Mouse (Mus musculus) urinary bladder, postnatal 14 days (tissue): ENCODE results near the gene Adora1.

Source experiments
- DNase-seq: peaks from one replicate; pipeline ENCODE4 v3.0.0; 2021; ENCODE audit warnings: low spot score

Adora1 gene

DNA sequence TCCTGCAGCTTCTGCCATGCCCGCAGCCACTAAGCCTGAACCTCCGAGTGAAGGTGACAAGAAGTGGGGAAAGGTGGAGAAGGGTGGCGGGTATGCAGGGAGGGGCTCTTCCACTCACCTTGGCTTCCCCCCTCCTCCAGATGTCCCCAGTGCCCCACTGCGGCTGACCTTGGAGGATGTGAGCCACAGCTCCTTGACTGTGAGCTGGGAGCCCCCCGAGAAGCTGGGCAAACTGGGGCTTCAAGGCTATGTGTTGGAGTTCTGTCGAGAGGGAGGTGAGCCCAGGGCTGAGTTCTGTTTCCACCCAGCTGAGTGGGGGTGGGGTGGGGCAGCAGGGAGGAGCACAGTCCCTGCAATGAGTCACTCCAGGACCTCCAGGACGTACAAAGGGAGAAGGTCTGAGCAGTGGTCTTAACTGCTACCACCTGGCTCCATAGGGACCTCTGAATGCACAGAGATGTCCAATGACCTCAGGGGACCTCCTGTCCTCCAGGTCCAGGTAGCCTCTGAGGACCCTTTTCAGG is 41.5 kb downstream of the Adora1 start:
- DNase-seq, result peak; percentile 30

- DNase-seq, result no peak
These were observed 42.1 kb downstream of the Adora1 start, which contains the start of gene Mybph for GRCm38 (mm10) chr1:134193126-134193525. TSS of gene Mybph (plus strand) at chr1:134193448.

GRCm38 (mm10) chr1:134192024-134192423 is 43.2 kb downstream of the Adora1 start:
- no peak for DNase-seq

DNA sequence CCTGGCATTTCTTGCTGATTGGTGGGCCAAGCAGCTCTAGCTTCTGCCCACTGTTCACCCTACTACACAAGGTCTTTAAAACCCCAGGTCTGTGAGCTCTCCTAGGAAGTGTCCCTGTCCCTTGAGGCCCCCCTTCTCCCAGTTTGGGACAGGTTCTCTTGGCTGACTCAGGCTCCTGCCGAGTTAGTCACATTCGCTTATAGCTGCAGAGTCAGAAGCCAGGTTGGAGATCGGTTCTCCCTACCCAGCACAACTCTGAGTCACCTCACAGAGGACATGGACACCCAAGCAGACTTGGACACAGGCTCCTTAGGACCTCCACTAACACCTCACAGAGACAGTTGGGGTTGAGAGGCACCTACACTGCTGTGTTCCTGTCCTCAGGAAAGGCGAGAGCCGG is 44.0 kb downstream of the Adora1 start:
- DNase-seq, result no peak

DNA sequence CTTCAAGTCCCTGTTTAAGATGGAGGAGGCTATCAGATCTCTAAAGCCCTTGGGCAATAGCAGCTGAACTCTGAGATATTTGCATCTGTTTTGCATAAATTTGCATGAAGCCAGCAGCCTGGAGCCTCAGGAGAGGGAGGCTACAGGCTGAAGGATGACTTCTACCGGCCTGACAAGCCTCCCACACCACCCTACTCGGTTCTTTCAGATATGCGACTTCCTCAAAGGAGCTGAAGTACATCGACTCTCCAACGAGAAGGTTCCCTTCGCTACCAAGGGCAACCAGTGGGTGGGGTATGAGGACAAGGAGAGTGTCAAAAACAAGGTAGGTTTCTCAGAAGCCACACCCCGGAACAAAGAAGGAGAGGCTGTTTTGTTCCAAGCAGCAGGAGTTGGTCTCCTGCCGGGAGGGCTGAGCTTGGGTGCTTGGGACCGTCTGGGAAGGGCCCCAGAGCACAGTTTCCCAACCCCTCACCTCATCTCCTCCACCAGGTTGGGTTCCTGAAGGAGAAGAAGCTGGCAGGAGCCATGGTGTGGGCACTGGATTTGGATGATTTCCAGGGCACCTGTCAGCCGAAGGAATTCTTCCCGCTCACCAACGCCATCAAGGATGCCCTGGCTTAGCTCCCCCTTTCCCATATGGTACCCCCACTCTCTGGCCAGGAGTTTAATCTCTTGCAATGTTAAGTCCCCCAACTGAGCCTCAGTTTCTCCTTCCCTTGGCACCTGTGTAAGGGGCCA is 46.1 kb downstream of the Adora1 start:
- peak; percentile 41 for DNase-seq

- DNase-seq, result no peak
These were observed 47.0 kb downstream of the Adora1 start for GRCm38 (mm10) chr1:134188217-134188616.

GRCm38 (mm10) chr1:134184089-134184488 is 51.1 kb downstream of the Adora1 start:
- DNase-seq, result no peak

GRCm38 (mm10) chr1:134182025-134182424 is 53.2 kb downstream of the Adora1 start, which contains the start of gene Chil1:
TSS of gene Chil1 (plus strand) at chr1:134182176.
- DNase-seq, result no peak

- no peak for DNase-seq
These were observed 57.3 kb downstream of the Adora1 start for GRCm38 (mm10) chr1:134177976-134178375.

GRCm38 (mm10) chr1:134173081-134173480 is 62.1 kb downstream of the Adora1 start:
- DNase-seq, result no peak

GRCm38 (mm10) chr1:134168985-134169697 is 66.1 kb downstream of the Adora1 start:
- no peak for DNase-seq

DNA sequence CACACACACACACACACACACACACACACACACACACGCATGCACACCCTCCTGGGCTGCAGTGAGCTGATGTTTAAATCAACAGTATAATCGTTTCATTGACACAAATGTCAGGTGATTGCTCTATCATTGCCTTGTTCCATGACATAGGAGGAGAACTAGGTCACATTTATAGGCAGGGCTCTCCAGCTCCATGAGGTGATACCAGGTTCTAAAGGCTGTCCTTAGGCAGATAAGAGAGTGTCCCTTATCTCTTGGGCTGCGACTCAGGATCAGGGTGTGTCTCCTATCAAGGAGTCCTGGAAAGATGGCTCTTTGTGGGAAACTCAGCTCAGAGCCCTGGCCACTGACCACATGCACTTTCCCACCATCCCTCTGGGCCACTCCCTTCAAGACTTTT is 66.7 kb downstream of the Adora1 start:
- DNase-seq, result no peak

DNA sequence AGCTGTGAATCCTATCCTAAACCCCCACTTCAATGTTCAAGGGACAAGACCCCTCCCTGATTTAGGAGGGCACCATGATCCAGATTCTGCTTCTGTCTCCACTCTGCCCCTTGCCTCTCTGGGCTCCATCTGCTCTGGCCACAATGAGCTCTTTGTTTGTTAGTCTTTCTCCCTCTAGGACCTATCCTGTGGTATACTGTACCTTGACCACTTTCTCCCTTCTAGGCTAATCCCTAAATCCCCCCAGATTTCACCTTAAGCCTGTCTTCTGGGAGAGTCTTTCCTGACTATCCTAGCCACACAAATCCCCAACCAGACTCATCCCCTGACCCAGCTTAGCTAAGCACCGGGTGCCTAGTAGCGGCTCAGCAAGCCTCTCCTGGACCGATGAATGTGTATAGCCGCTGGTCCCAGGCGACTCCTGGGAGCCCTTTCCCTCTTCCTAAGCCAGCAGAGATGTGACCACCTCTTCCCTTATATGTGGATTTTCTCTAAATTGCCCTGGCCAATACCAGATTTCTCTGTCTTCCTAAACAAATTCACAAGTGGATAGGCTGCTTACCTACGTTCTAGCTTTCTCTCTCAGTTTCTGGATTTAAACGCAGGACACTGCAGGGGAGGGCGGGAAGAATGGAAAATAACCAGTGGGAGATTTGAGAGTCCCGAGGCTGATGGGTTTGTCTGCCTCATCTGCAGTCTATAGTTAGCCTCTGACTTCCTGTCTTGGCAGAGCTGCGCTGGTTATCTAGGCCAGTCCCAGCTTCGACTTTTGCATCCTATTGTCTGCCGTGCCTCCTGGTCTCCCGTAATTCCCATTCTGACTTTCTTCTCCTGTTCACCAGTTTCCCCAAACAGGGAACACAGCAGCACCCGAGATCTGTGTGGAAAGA is 67.6 kb downstream of the Adora1 start:
- no peak for DNase-seq

- DNase-seq, result no peak
These were observed 68.7 kb downstream of the Adora1 start for GRCm38 (mm10) chr1:134166547-134166946.

GRCm38 (mm10) chr1:134164454-134164853 is 70.8 kb downstream of the Adora1 start:
- DNase-seq, result no peak

DNA sequence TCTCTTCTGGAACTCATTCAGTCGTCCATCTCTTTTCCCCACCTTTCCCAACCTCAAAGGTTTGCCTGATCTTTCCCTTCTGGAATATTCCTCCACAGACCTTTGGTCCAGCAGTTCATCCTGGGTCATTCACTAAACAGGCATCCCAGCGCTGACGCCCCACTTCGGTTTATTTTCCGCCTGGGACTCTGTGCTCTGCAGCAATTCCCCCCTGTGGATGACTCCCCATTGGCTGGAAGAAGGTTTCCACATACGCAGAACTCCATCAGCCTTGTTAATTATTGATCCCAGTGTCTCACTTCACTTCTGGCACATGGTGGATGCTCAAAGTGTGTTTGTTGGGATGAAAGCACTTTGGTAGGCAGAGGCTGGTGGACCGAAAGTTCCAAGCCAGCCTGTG is 71.8 kb downstream of the Adora1 start:
- DNase-seq, result no peak

GRCm38 (mm10) chr1:134162510-134163225 is 72.6 kb downstream of the Adora1 start:
- DNase-seq, result no peak

- DNase-seq, result no peak
These were observed 73.8 kb downstream of the Adora1 start for GRCm38 (mm10) chr1:134161399-134161798.

- no peak for DNase-seq
These were observed 74.8 kb downstream of the Adora1 start for GRCm38 (mm10) chr1:134160404-134160803.

DNA sequence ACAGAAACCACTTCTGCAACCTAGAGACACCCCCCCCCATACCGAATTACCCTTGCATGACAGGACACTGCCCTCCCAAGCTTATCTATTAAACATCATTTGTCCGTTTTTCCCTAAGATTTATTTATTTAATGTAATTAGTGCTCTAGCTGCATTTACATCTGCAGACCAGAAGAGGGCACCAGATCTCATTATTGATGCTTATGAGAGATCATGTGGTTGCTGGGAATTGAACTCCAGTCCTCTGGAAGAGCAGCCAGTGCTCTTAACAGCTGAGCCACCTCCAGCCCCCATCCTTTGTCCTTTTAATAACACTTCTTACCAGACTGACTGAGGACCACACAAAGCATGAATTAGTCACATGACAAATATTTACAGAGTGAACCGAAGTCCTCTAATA is 80.6 kb downstream of the Adora1 start:
- DNase-seq, result no peak

GRCm38 (mm10) chr1:134154121-134154520 is 81.1 kb downstream of the Adora1 start:
- no peak for DNase-seq
